Mouse (Mus musculus) neural tube, embryonic 12.5 days (tissue): ENCODE data around the gene Ercc6. TPM values are rescaled to one million over a fixed set of nuclear protein-coding genes. Genes with fewer than 3 reads are reported as not detected.

Experiments
- ATAC-seq: fragments of 200-750 bp; cut with Nextera tagmentation; 2 replicates; pipeline ENCODE4 v1.8.0; 2017; ENCODE audit warnings: low read depth, mild to moderate bottlenecking, moderate TSS enrichment, moderate library complexity; ENCODE audit not compliant: low FRiP score
- H3K27ac ChIP-seq: fragments of 300-500 bp; sonication (generic); 2 replicates; pipeline ENCODE4 v1.5.1; 2016
- H3K27me3 ChIP-seq: fragments of 300-500 bp; sonication (generic); replicated peaks from 2 replicates; pipeline ENCODE4 v1.6.1; 2016; ENCODE audit warnings: mild to moderate bottlenecking
- H3K36me3 ChIP-seq: fragments of 300-500 bp; sonication (generic); 2 replicates; pipeline ENCODE4 v1.6.1; 2016; ENCODE audit warnings: mild to moderate bottlenecking
- H3K4me1 ChIP-seq: fragments of 300-500 bp; sonication (generic); 2 replicates; pipeline ENCODE4 v1.6.1; 2016
- H3K4me2 ChIP-seq: fragments of 300-500 bp; sonication (generic); replicated peaks from 2 replicates; pipeline ENCODE4 v1.6.1; 2016; ENCODE audit warnings: mild to moderate bottlenecking
- H3K4me3 ChIP-seq: fragments of 300-500 bp; sonication (generic); 2 replicates; pipeline ENCODE4 v1.5.1; 2016
- H3K9ac ChIP-seq: fragments of 300-500 bp; sonication (generic); 2 replicates; pipeline ENCODE4 v1.6.1; 2016; ENCODE audit warnings: mild to moderate bottlenecking
- H3K9me3 ChIP-seq: fragments of 300-500 bp; sonication (generic); 2 replicates; pipeline ENCODE4 v1.6.1; 2016; ENCODE audit warnings: mild to moderate bottlenecking
- whole genome bisulfite sequencing: fragments of 180-500 bp; shearing (Covaris S2); methylation state at CpG from one replicate; pipeline ENCODE4 v1.1.7; 2016; 5-methylcytosine and 5-hydroxymethylcytosine counted together
- polyA plus RNA-seq: library from polyadenylated mRNA; unstranded; fragments of >200 nt; fragmentation: Nextera tagmentation; extraction: Ambion mirVana; gene quantifications from 2 replicates; pipeline ENCODE4 v1.2.1, GENCODE M21; 2016

Gene Ercc6
- polyA plus RNA-seq, 1 experiment from 2014 or later, result 31.9 TPM

GRCm38 (mm10) chr14:32628584-32628983, 115.3 kb downstream of the Ercc6 start:
- WGBS, result 55% methylated on average over 10 of the region's 10 CpGs
- H3K27ac ChIP-seq, result no peak overlapping the region

More at GRCm38 (mm10) chr14:32628584-32628983, 115.3 kb downstream of the Ercc6 start:
- H3K9me3 ChIP-seq, result no peaks in the 10 kb centered on the region
- ATAC-seq, result no peak
- H3K4me2 ChIP-seq, result no peak overlapping the region
- no peaks in the 10 kb centered on the region for H3K4me1 ChIP-seq
- H3K4me3 ChIP-seq, result no peak overlapping the region
- no peak overlapping the region for H3K9ac ChIP-seq
- H3K36me3 ChIP-seq, result no peaks in the 10 kb centered on the region
- no peaks in the 10 kb centered on the region for H3K27me3 ChIP-seq

Other genes with a start within 250 kb of the Ercc6 start
- 17.9 and 19.7 TPM in 2 replicates for gene Ogdhl, start 191.5 kb upstream of the Ercc6 start, polyA plus RNA-seq
- gene 1700024G13Rik, start 125.1 kb upstream of the Ercc6 start, polyA plus RNA-seq, result not detected in 2 replicates
- 30.0 and 33.1 TPM in 2 replicates for gene Slc18a3, start 48.7 kb upstream of the Ercc6 start, polyA plus RNA-seq
- 4.4 and 5.6 TPM in 2 replicates for gene Chat, start 47.5 kb upstream of the Ercc6 start, polyA plus RNA-seq
- 33.5 and 43.7 TPM in 2 replicates for gene Prrxl1, start 85.9 kb downstream of the Ercc6 start, polyA plus RNA-seq
- gene 3425401B19Rik, start 171.8 kb downstream of the Ercc6 start, polyA plus RNA-seq, result 0.24 and 0.32 TPM in 2 replicates